20 mouse cellular contexts compared by ENCODE assay signal in the genomic region with DNA sequence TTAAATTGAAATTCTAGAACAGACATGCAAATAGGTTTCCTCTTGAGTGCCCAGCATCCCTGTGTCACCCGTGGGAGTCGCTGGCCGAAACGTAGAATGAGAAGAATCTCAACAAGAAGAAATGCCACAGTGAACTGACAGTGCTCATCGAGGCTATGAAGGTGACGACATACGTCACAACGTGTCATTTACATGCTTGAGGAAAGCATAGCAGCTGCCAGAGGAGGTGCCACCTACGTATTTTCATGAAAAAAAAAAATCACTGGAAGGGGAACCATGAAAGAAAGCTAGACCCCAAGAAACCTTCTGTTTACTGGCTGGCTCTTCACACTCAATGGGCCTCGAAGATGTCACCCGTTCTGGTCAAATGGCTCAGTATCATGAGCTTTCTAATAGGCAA. TPM values are rescaled to one million over a fixed set of nuclear protein-coding genes. Genes with fewer than 3 reads are reported as not detected.
DNase-seq lines count a peak whose midpoint lies in the region; ATAC-seq and TF ChIP-seq lines count a peak whose summit lies in the region.
"Had no signal": no experiment of that assay in that cellular context is flagged by ENCODE, and none has a peak within 500 bp of the region (broad histone marks: within the 10 kb centered on the region; RNA-seq: fewer than 3 reads in every experiment).

No protein-coding gene starts in this region.

- no peaks in the 10 kb centered on the region for H3K36me3 ChIP-seq in liver, embryonic 11.5 days (ENCODE audit: control insufficient read depth, insufficient read depth, low read length)
- H3K36me3 ChIP-seq in liver, embryonic 16.5 days (ENCODE audit: control insufficient read depth, insufficient read depth), result no peaks in the 10 kb centered on the region
- no peaks in the 10 kb centered on the region for H3K36me3 ChIP-seq in splenic B cell, adult 2 months (ENCODE audit: control insufficient read depth, insufficient read depth, low read length, poor library complexity, severe bottlenecking)
- H3K36me3 ChIP-seq in limb, embryonic 10.5 days, result no peaks in the 10 kb centered on the region
- H3K36me3 ChIP-seq: hindbrain, embryonic 13.5 days; limb, embryonic 12.5 days; lung, embryonic 15.5 days had no signal

- H3K4me1 ChIP-seq in liver, embryonic 11.5 days (replicated peaks; ENCODE audit: control insufficient read depth, insufficient read depth, low read length), result no peaks in the 10 kb centered on the region
- H3K4me1 ChIP-seq in liver, embryonic 16.5 days (ENCODE audit: control insufficient read depth, low read depth, low read length), result no peaks in the 10 kb centered on the region
- H3K4me1 ChIP-seq in cerebellum, adult 2 months (ENCODE audit: control insufficient read depth, insufficient read depth, low read length), result no peaks in the 10 kb centered on the region
- H3K4me1 ChIP-seq in limb, embryonic 10.5 days, result no peaks in the 10 kb centered on the region
- H3K4me1 ChIP-seq: hindbrain, embryonic 13.5 days; lung, embryonic 15.5 days had no signal

- H3K27ac ChIP-seq in liver, embryonic 11.5 days (ENCODE audit: low read depth, low read length), result no peak overlapping the region
- no peak overlapping the region for H3K27ac ChIP-seq in liver, embryonic 16.5 days (ENCODE audit: low read length)
- H3K27ac ChIP-seq in cerebellum, adult 2 months (ENCODE audit: insufficient read depth, low read length), result no peak overlapping the region
- no peak overlapping the region for H3K27ac ChIP-seq in limb, embryonic 10.5 days
- H3K27ac ChIP-seq: hindbrain, embryonic 13.5 days; layer of hippocampus, adult 2 months; limb, embryonic 12.5 days; lung, embryonic 15.5 days had no signal

- ATAC-seq in liver, embryonic 11.5 days (replicated peaks; ENCODE audit: low FRiP score), result no peak
- peak; percentile 6 for ATAC-seq in common myeloid progenitor, adult 5-6 weeks (replicated peaks; ENCODE audit: low read depth, poor library complexity, severe bottlenecking)
- no peak for ATAC-seq in liver, embryonic 16.5 days (ENCODE audit: low read depth)
- ATAC-seq: intestine, embryonic 16.5 days had no signal

- no peak for TF ChIP-seq CTCF in cerebellum, adult 2 months (IDR thresholded peaks at IDR 0.05; ENCODE audit: borderline replicate concordance, insufficient read depth, low read depth, low read length)

- H3K4me3 ChIP-seq in liver, embryonic 11.5 days (ENCODE audit: low read depth, low read length), result no peak overlapping the region
- no peak overlapping the region for H3K4me3 ChIP-seq in liver, embryonic 16.5 days (ENCODE audit: low read depth, low read length)
- H3K4me3 ChIP-seq in cerebellum, adult 2 months (replicated peaks; ENCODE audit: insufficient read depth, low read depth, low read length), result no peak overlapping the region
- no peak overlapping the region for H3K4me3 ChIP-seq in limb, embryonic 10.5 days
- H3K4me3 ChIP-seq: hindbrain, embryonic 13.5 days; layer of hippocampus, adult 2 months; limb, embryonic 12.5 days; lung, embryonic 15.5 days had no signal

- no peak for DNase-seq in liver, embryonic 11.5 days (ENCODE audit: low spot score)
- no peak for DNase-seq in liver
- DNase-seq in splenic B cell, adult 2 months (ENCODE audit: low read depth, low spot score), result peak; percentile 88
- no peak for DNase-seq in cerebellum, adult 2 months
- no peak for DNase-seq in limb, embryonic 10.5 days (ENCODE audit: low spot score)
- DNase-seq in embryo, embryonic 10.5 days (ENCODE audit: low spot score), result no peak
- DNase-seq: cerebellum, postnatal 25 days; gastrocnemius, postnatal 14 days; kidney, postnatal 10 days; midbrain, embryonic 14.5 days; right cerebral cortex, postnatal 14 days had no signal

- WGBS in liver, embryonic 11.5 days, result 79% methylated on average over 11 of the region's 11 CpGs
- WGBS in liver, embryonic 16.5 days (ENCODE audit: insufficient replicate concordance), result 55% methylated on average over 11 of the region's 11 CpGs
- WGBS in cerebellum, adult 2 months, result 81% methylated on average over 11 of the region's 11 CpGs
- 93% methylated on average over 11 of the region's 11 CpGs for WGBS in limb, embryonic 10.5 days

- H3K4me2 ChIP-seq in liver, embryonic 11.5 days, result peak overlapping the region; percentile 56
- H3K4me2 ChIP-seq in liver, embryonic 16.5 days (ENCODE audit: low read depth, low read length), result peak overlapping the region; percentile 52; the same call in 1 of the 2 replicates
- H3K4me2 ChIP-seq: hindbrain, embryonic 13.5 days; limb, embryonic 12.5 days; lung, embryonic 15.5 days had no signal

- TF ChIP-seq POLR2A in cerebellum, adult 2 months (IDR thresholded peaks at IDR 0.05; ENCODE audit: borderline replicate concordance, insufficient read depth, low read length), result no peak

- no peaks in the 10 kb centered on the region for H3K9me3 ChIP-seq in liver, embryonic 11.5 days (ENCODE audit: control insufficient read depth, low read length)
- no peaks in the 10 kb centered on the region for H3K9me3 ChIP-seq in liver, embryonic 16.5 days (replicated peaks; ENCODE audit: control insufficient read depth, low read length)
- H3K9me3 ChIP-seq in limb, embryonic 10.5 days (replicated peaks), result no peaks in the 10 kb centered on the region
- H3K9me3 ChIP-seq: hindbrain, embryonic 13.5 days; limb, embryonic 12.5 days; lung, embryonic 15.5 days had no signal

- no peak overlapping the region for H3K9ac ChIP-seq in liver, embryonic 11.5 days (ENCODE audit: low read depth, low read length)
- H3K9ac ChIP-seq in liver, embryonic 16.5 days (ENCODE audit: low read depth, low read length), result no peak overlapping the region
- H3K9ac ChIP-seq: hindbrain, embryonic 13.5 days; limb, embryonic 12.5 days; lung, embryonic 15.5 days had no signal

- H3K27me3 ChIP-seq in liver, embryonic 11.5 days (replicated peaks; ENCODE audit: control insufficient read depth, insufficient read depth, low read length), result no peaks in the 10 kb centered on the region; the same call in 1 of the 2 replicates
- H3K27me3 ChIP-seq in liver, embryonic 16.5 days (ENCODE audit: control insufficient read depth, insufficient read depth, low read depth, low read length), result no peaks in the 10 kb centered on the region; the same call in none of the 2 replicates
- H3K27me3 ChIP-seq in splenic B cell, adult 2 months (ENCODE audit: control insufficient read depth, insufficient read depth, low read length, poor library complexity, severe bottlenecking), result no peaks in the 10 kb centered on the region; the same call in none of the 2 replicates
- H3K27me3 ChIP-seq in cerebellum, adult 2 months (ENCODE audit: control insufficient read depth, insufficient read depth, low read length), result no peaks in the 10 kb centered on the region
- H3K27me3 ChIP-seq in limb, embryonic 10.5 days (ENCODE audit: low read depth, poor library complexity, severe bottlenecking), result no peaks in the 10 kb centered on the region
- H3K27me3 ChIP-seq: hindbrain, embryonic 13.5 days; lung, embryonic 15.5 days had no signal

RNA-seq across cellular contexts. Expression of a gene that starts 54.0 kb away (rescaled TPM):
- not detected in 2 replicates for polyA plus RNA-seq in liver, embryonic 11.5 days (2014; fragmentation: Nextera tagmentation; extraction: Ambion mirVana)
- total RNA-seq in common myeloid progenitor, adult 5-6 weeks (2017), result not detected in 2 replicates
- polyA plus RNA-seq in liver, embryonic 16.5 days (2015; fragmentation: Nextera tagmentation; extraction: Ambion mirVana), result 0.08 and 0.09 TPM in 2 replicates
- polyA plus RNA-seq in cerebellum, adult 2 months (2012; rRNA removed), result 0.36 and 0.47 TPM in 2 replicates
- polyA plus RNA-seq in limb, embryonic 10.5 days (2016; fragmentation: Nextera tagmentation; extraction: Ambion mirVana), result not detected in 2 replicates
- total RNA-seq: gastrocnemius, postnatal 14 days had no signal
- polyA plus RNA-seq: embryonic facial prominence, embryonic 11.5 days; heart, postnatal 0 days; intestine, embryonic 16.5 days; limb, embryonic 12.5 days; midbrain, embryonic 14.5 days had no signal
